Mouse (Mus musculus) embryonic facial prominence, embryonic 11.5 days (tissue): Measurements from ENCODE around the gene Slc1a2. TPM values are rescaled to one million over a fixed set of nuclear protein-coding genes. Genes with fewer than 3 reads are reported as not detected.

Experiments
- ATAC-seq: fragments of 200-750 bp; cut with Nextera tagmentation; replicated peaks from 2 replicates; pipeline ENCODE4 v1.8.0; 2017; ENCODE audit warnings: low read depth; ENCODE audit not compliant: insufficient number of reproducible peaks, low FRiP score, low TSS enrichment
- DNase-seq: peaks from one replicate; pipeline ENCODE4 v3.0.0-alpha.2; 2015; ENCODE audit warnings: low spot score
- H3K27ac ChIP-seq: fragments of 300-500 bp; sonication (generic); replicated peaks from 2 replicates; pipeline ENCODE4 v1.5.1; 2014; ENCODE audit warnings: mild to moderate bottlenecking, low read depth, low read length, control low read depth
- H3K27me3 ChIP-seq: fragments of 300-500 bp; sonication (generic); 2 replicates; pipeline ENCODE4 v1.6.1; 2014; ENCODE audit warnings: mild to moderate bottlenecking, low read length, moderate library complexity, mixed read lengths; ENCODE audit not compliant: control insufficient read depth, insufficient read depth
- H3K36me3 ChIP-seq: fragments of 300-500 bp; sonication (generic); replicated peaks from 2 replicates; pipeline ENCODE4 v1.6.1; 2014; ENCODE audit warnings: low read depth, mild to moderate bottlenecking, low read length, moderate library complexity, mixed read lengths; ENCODE audit not compliant: control insufficient read depth, insufficient read depth
- H3K4me1 ChIP-seq: fragments of 300-500 bp; sonication (generic); 2 replicates; pipeline ENCODE4 v1.6.1; 2014; ENCODE audit warnings: low read length, mixed read lengths; ENCODE audit not compliant: control insufficient read depth, insufficient read depth
- H3K4me2 ChIP-seq: fragments of 300-500 bp; sonication (generic); 2 replicates; pipeline ENCODE4 v1.6.1; 2014; ENCODE audit warnings: low read depth, mild to moderate bottlenecking, control low read depth, low read length, moderate library complexity
- H3K4me3 ChIP-seq: fragments of 300-500 bp; sonication (generic); 2 replicates; pipeline ENCODE4 v1.5.1; 2014; ENCODE audit warnings: low read depth, low read length, control low read depth
- H3K9ac ChIP-seq: fragments of 300-500 bp; sonication (generic); replicated peaks from 2 replicates; pipeline ENCODE4 v1.6.1; 2014; ENCODE audit warnings: mild to moderate bottlenecking, control low read depth, low read length
- H3K9me3 ChIP-seq: fragments of 300-500 bp; sonication (generic); replicated peaks from 2 replicates; pipeline ENCODE4 v1.6.1; 2016; ENCODE audit warnings: mild to moderate bottlenecking, low read length, inconsistent platforms, mixed read lengths; ENCODE audit not compliant: control insufficient read depth
- WGBS: fragments of 180-500 bp; shearing (Covaris S2); extraction: QIAGEN DNeasy Blood & Tissue Kit; methylation state at CpG from one replicate; pipeline ENCODE4 v1.1.7; 2014; 5-methylcytosine and 5-hydroxymethylcytosine counted together
- polyA plus RNA-seq: library from polyadenylated mRNA; unstranded; fragments of >200 nt; fragmentation: Nextera tagmentation; extraction: Ambion mirVana; gene quantifications from 2 replicates; pipeline ENCODE4 v1.2.1, GENCODE M21; 2014

Slc1a2 gene
- polyA plus RNA-seq, 1 experiment from 2014 or later = 0.97 TPM

DNA sequence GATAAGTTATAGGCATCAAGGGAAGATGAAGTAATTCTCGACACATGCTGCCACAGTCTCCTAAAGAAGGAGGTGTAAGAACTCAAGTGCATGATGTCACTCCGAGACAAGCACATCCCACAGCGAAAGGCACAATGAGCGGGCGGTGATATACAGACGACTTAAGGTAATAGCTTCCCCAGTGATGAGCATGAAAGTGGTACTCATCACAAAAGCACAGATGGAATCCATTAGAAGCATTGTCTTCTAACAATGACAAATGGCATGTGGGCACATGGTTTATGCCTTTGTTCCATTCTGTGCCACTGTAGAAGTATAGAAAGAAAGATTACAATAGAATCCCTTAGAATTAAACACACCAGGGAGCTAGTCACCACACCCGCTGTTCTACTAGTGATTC, 179.7 kb downstream of the Slc1a2 start:
- Histone ChIP-seq H3K9me3 (no peaks in the 10 kb centered on the region), H3K4me3 (no peak overlapping the region), H3K9ac (no peak overlapping the region), H3K27ac (no peak overlapping the region), H3K27me3 (no peaks in the 10 kb centered on the region), H3K4me2 (no peak overlapping the region), H3K36me3 (no peaks in the 10 kb centered on the region), H3K4me1 (no peaks in the 10 kb centered on the region)
- no peak for DNase-seq
- 81% methylated on average over 7 of the region's 7 CpGs for WGBS
- ATAC-seq = no peak

Other genes starting within 250 kb of the Slc1a2 start
- 12.2 and 13.3 TPM in 2 replicates for gene Fjx1, start 206.2 kb upstream of the Slc1a2 start, polyA plus RNA-seq
- gene Pamr1, start 108.6 kb upstream of the Slc1a2 start, polyA plus RNA-seq = 1.6 and 3.0 TPM in 2 replicates
- 3.4 and 4.0 TPM in 2 replicates for gene Cd44, start 243.0 kb downstream of the Slc1a2 start, polyA plus RNA-seq